10 mouse cellular contexts compared by ENCODE assay signal in genomic region chr12:94509855-94510254, GRCm38 (mm10).
DNase-seq lines count a peak whose midpoint lies in the region; TF ChIP-seq lines count a peak whose summit lies in the region.
"Had no signal": no experiment of that assay in that cellular context is flagged by ENCODE, and none has a peak within 500 bp of the region (broad histone marks: within the 10 kb centered on the region; RNA-seq: fewer than 3 reads in every experiment).

No protein-coding gene starts in this region.

- peak; percentile 2 to 45 for DNase-seq in left cerebral cortex, postnatal 25 days (ENCODE audit: low spot score in 2 of 2)
- no peak for DNase-seq in left cerebral cortex, postnatal 10 days (ENCODE audit: extremely low spot score in 1 of 2, low spot score in 2 of 2)
- DNase-seq in brain, adult 2 months (ENCODE audit: low read depth, low spot score), result peak; percentile 55
- peak; percentile 23 for DNase-seq in kidney, postnatal 14 days
- no peak for DNase-seq in cerebellum, adult 9-11 months
- DNase-seq in cerebellum, postnatal 25 days, result no peak
- DNase-seq: gastrocnemius, postnatal 14 days; thymus, postnatal 4 days had no signal

- no peak overlapping the region for H3ac ChIP-seq in C2C12 (ENCODE audit: control insufficient read depth, insufficient read length, low read depth)

- H3K36me3 ChIP-seq in C2C12 (ENCODE audit: control insufficient read depth, insufficient read depth), result no peaks in the 10 kb centered on the region
- H3K36me3 ChIP-seq: embryonic facial prominence, embryonic 15.5 days had no signal

- no peaks in the 10 kb centered on the region for H3K27me3 ChIP-seq in C2C12 (ENCODE audit: control insufficient read depth, insufficient read depth, insufficient read length)
- H3K27me3 ChIP-seq: embryonic facial prominence, embryonic 15.5 days had no signal

- no peaks in the 10 kb centered on the region for H3K79me2 ChIP-seq in C2C12 (ENCODE audit: control insufficient read depth, insufficient read depth)

- no peak overlapping the region for H3K4me3 ChIP-seq in C2C12 (ENCODE audit: insufficient read depth, poor library complexity, severe bottlenecking)
- H3K4me3 ChIP-seq: embryonic facial prominence, embryonic 15.5 days had no signal

- no peaks in the 10 kb centered on the region for H3K79me3 ChIP-seq in C2C12 (ENCODE audit: low read depth)

- intact Hi-C loops in left cerebral cortex, postnatal 25 days (cut with DNase I), result no loop called here
- intact Hi-C loops in left cerebral cortex, postnatal 10 days (cut with DNase I), result no loop called here

- TF ChIP-seq CTCF in C2C12 (IDR thresholded peaks at IDR 0.05; ENCODE audit: control insufficient read depth, insufficient read depth, insufficient read length), result no peak

TF ChIP-seq in C2C12, 6 proteins besides CTCF, POLR2A, EP300 and RAD21:
- TF ChIP-seq USF1 (IDR thresholded peaks at IDR 0.05; ENCODE audit: low read depth) (no peak), CEBPB (IDR thresholded peaks at IDR 0.05; ENCODE audit: low read depth) (peak; percentile 62), FOSL1 (IDR thresholded peaks at IDR 0.05; ENCODE audit: insufficient read depth, low read length, poor library complexity, severe bottlenecking) (no peak), MAX (IDR thresholded peaks at IDR 0.05) (no peak), MYOD1 (IDR thresholded peaks at IDR 0.05; ENCODE audit: control insufficient read depth, insufficient read length, low read depth) (no peak), MYOG (IDR thresholded peaks at IDR 0.05; ENCODE audit: control insufficient read depth, extremely low read depth, insufficient read length) (no peak)

Comparison
In these comparisons a context has a peak if more than half of its experiments do, and no peak if none do; other contexts are left out.
1. DNase-seq: peak in left cerebral cortex, postnatal 25 days (2 of 2), brain, adult 2 months (single experiment) and kidney, postnatal 14 days (single experiment); none in left cerebral cortex, postnatal 10 days (0 of 2), cerebellum, adult 9-11 months (single experiment) and cerebellum, postnatal 25 days (0 of 2).